Mouse (Mus musculus) myocyte (in vitro differentiated cells): ENCODE data around the gene Ddc.

Source experiments
- E2F4 ChIP-seq: IDR thresholded peaks from one replicate; pipeline ENCODE4 v1.6.1; 2011; ENCODE audit warnings: mild to moderate bottlenecking, control low read depth, moderate library complexity; ENCODE audit not compliant: insufficient read depth
- POLR2A ChIP-seq: IDR thresholded peaks from one replicate; pipeline ENCODE4 v1.6.1; 2011; ENCODE audit warnings: low read depth, mild to moderate bottlenecking, control low read depth, moderate library complexity; ENCODE audit not compliant: insufficient read length

GRCm38 (mm10) chr11:11809404-11810175 lies 88.4 kb downstream of the Ddc start:
- no peak for TF ChIP-seq E2F4
- no peak for TF ChIP-seq POLR2A
